8 mouse cellular contexts compared by ENCODE assay signal in genomic region chr4:140581730-140582389, GRCm38 (mm10).
DNase-seq lines count a peak whose midpoint lies in the region; ATAC-seq and TF ChIP-seq lines count a peak whose summit lies in the region.

No protein-coding gene starts in this region.

- H3K4me3 ChIP-seq in layer of hippocampus, adult 2 months: no peak overlapping the region
- peak overlapping the region; percentile 51 for H3K4me3 ChIP-seq in brown adipose tissue, adult 24 weeks (ENCODE audit: insufficient read depth, low read depth, low read length)
- peak overlapping the region; percentile 51; the same call in 1 of the 2 replicates for H3K4me3 ChIP-seq in heart, adult 2 months
- no peak overlapping the region for H3K4me3 ChIP-seq in neural tube, embryonic 15.5 days (replicated peaks)

- H3K9ac ChIP-seq in heart, adult 2 months (ENCODE audit: low read depth, low read length): peak overlapping the region; percentile 70
- no peak overlapping the region for H3K9ac ChIP-seq in neural tube, embryonic 15.5 days (replicated peaks)

- TF ChIP-seq POLR2A in heart, adult 2 months (IDR thresholded peaks at IDR 0.05; ENCODE audit: insufficient read depth, low read depth, low read length): peak; percentile 64; the same call in 1 of the 2 replicates

- ATAC-seq in neural tube, embryonic 15.5 days (ENCODE audit: low FRiP score): 0 out of 2 replicates have a peak, but pooled peaks have one; percentile 37
- ATAC-seq in erythroblast, adult 5-6 weeks (replicated peaks; ENCODE audit: low FRiP score, poor library complexity, severe bottlenecking): no peak

- no peaks in the 10 kb centered on the region for H3K36me3 ChIP-seq in heart, adult 2 months (ENCODE audit: control insufficient read depth, insufficient read depth, low read length)
- H3K36me3 ChIP-seq in neural tube, embryonic 15.5 days: peaks cover 76% of the 10 kb centered on the region

- no peaks in the 10 kb centered on the region for H3K9me3 ChIP-seq in neural tube, embryonic 15.5 days (replicated peaks)

- no peak for TF ChIP-seq EP300 in heart, adult 2 months (IDR thresholded peaks at IDR 0.05; ENCODE audit: insufficient read depth, low read depth, low read length)

- no peak for DNase-seq in layer of hippocampus, adult 2 months (ENCODE audit: low spot score in 2 of 2)
- no peak for DNase-seq in layer of hippocampus, postnatal 36 days
- DNase-seq in heart, adult 2 months: peak; percentile 75 to 87
- DNase-seq in kidney, postnatal 10 days: peak; percentile 62
- DNase-seq in layer of hippocampus, adult 8-10 months (ENCODE audit: low spot score in 2 of 2): no peak

- H3K79me2 ChIP-seq in heart, adult 2 months (replicated peaks; ENCODE audit: control insufficient read depth, insufficient read depth, low read length): no peaks in the 10 kb centered on the region

- WGBS in heart, adult 2 months: 30% methylated on average over 23 of the region's 23 CpGs
- 68% methylated on average over 23 of the region's 23 CpGs for WGBS in neural tube, embryonic 15.5 days

- no peak for TF ChIP-seq CTCF in layer of hippocampus, adult 2 months (conservative IDR thresholded peaks at IDR 0.05)
- no peak for TF ChIP-seq CTCF in heart, adult 2 months (IDR thresholded peaks at IDR 0.05)

- intact Hi-C loops in heart, adult 2 months (cut with DNase I): no loop called here

- no peaks in the 10 kb centered on the region for H3K27me3 ChIP-seq in heart, adult 2 months (ENCODE audit: control insufficient read depth, insufficient read depth, low read length)
- H3K27me3 ChIP-seq in neural tube, embryonic 15.5 days (replicated peaks): no peaks in the 10 kb centered on the region

- peaks cover 3% of the 10 kb centered on the region; the same call in 1 of the 2 replicates for H3K4me1 ChIP-seq in brown adipose tissue, adult 24 weeks (ENCODE audit: control insufficient read depth, insufficient read depth, insufficient read length, low read length)
- H3K4me1 ChIP-seq in heart, adult 2 months (ENCODE audit: control insufficient read depth, insufficient read depth, low read length): no peaks in the 10 kb centered on the region
- 0 out of 2 replicates have a peak, but pooled peaks cover 10% of the 10 kb centered on the region for H3K4me1 ChIP-seq in neural tube, embryonic 15.5 days

- H3K27ac ChIP-seq in layer of hippocampus, adult 2 months: peak overlapping the region; percentile 57; the same call in 1 of the 2 replicates
- peak overlapping the region; percentile 75 for H3K27ac ChIP-seq in brown adipose tissue, adult 24 weeks (replicated peaks; ENCODE audit: low read depth, low read length)
- peak overlapping the region; percentile 92 for H3K27ac ChIP-seq in heart, adult 2 months
- no peak overlapping the region for H3K27ac ChIP-seq in neural tube, embryonic 15.5 days (replicated peaks)

- no peak overlapping the region for H3K4me2 ChIP-seq in neural tube, embryonic 15.5 days

Comparison
In these comparisons a context has a peak if more than half of its experiments do, and no peak if none do; other contexts are left out.
1. DNase-seq: peak in heart, adult 2 months (2 of 2) and kidney, postnatal 10 days (single experiment); none in layer of hippocampus, adult 2 months (0 of 2), layer of hippocampus, postnatal 36 days (0 of 2) and layer of hippocampus, adult 8-10 months (0 of 2).
2. H3K4me3 ChIP-seq: peak in brown adipose tissue, adult 24 weeks (single experiment) and heart, adult 2 months (single experiment); none in layer of hippocampus, adult 2 months (single experiment) and neural tube, embryonic 15.5 days (single experiment).